Mouse (Mus musculus) spleen, postnatal 4 days (tissue): Measurements from ENCODE around the gene Stk19.
A peak's percentile ranks its signal among the peaks of the same experiment; 100 is the strongest.

ENCODE experiments used
- DNase-seq, 2 experiments: peaks; one replicate each; pipeline ENCODE4 v3.0.0; 2022; ENCODE audit warnings: low spot score in 2 of 2

Stk19 gene

GRCm38 (mm10) chr17:34797211-34797995 lies 39.3 kb downstream of the Stk19 start:
- DNase-seq: peak in 1 of 2 experiments; percentile 10

- DNase-seq: peak in 1 of 2 experiments; percentile 6
Measured at GRCm38 (mm10) chr17:34796311-34797140, 40.2 kb downstream of the Stk19 start.

- DNase-seq: peak; percentile 24 to 77
Measured at GRCm38 (mm10) chr17:34795633-34796032, 41.1 kb downstream of the Stk19 start.

GRCm38 (mm10) chr17:34795016-34795415 lies 41.7 kb downstream of the Stk19 start:
- peak in 1 of 2 experiments; percentile 9 for DNase-seq

- no peak for DNase-seq
Measured at GRCm38 (mm10) chr17:34777680-34778325, 58.9 kb downstream of the Stk19 start.
